13 mouse cellular contexts compared by ENCODE assay signal in genomic region chr9:108792730-108793129, GRCm38 (mm10). TPM values are rescaled to one million over a fixed set of nuclear protein-coding genes. Genes with fewer than 3 reads are reported as not detected.
DNase-seq lines count a peak whose midpoint lies in the region; ATAC-seq lines count a peak whose summit lies in the region.
"Had no signal": no experiment of that assay in that cellular context is flagged by ENCODE, and none has a peak within 500 bp of the region (broad histone marks: within the 10 kb centered on the region; RNA-seq: fewer than 3 reads in every experiment).

No protein-coding gene starts in this region.

- no peak overlapping the region for H3K4me2 ChIP-seq in hindbrain, embryonic 16.5 days (ENCODE audit: low read length)
- H3K4me2 ChIP-seq: heart, embryonic 15.5 days had no signal

- H3K27ac ChIP-seq in heart, embryonic 10.5 days = no peak overlapping the region
- H3K27ac ChIP-seq in hindbrain, embryonic 16.5 days (ENCODE audit: low read depth, low read length) = no peak overlapping the region
- H3K27ac ChIP-seq: heart, embryonic 15.5 days had no signal

- peaks cover 25% of the 10 kb centered on the region for H3K36me3 ChIP-seq in heart, embryonic 10.5 days
- peaks cover 14% of the 10 kb centered on the region for H3K36me3 ChIP-seq in hindbrain, embryonic 16.5 days (ENCODE audit: control insufficient read depth, insufficient read depth, low read length)

- no peaks in the 10 kb centered on the region for H3K9me3 ChIP-seq in heart, embryonic 10.5 days
- no peaks in the 10 kb centered on the region for H3K9me3 ChIP-seq in hindbrain, embryonic 16.5 days (ENCODE audit: control insufficient read depth, low read length)
- H3K9me3 ChIP-seq: heart, embryonic 15.5 days had no signal

- peaks cover 55% of the 10 kb centered on the region for H3K4me1 ChIP-seq in heart, embryonic 10.5 days
- peaks cover 75% of the 10 kb centered on the region for H3K4me1 ChIP-seq in hindbrain, embryonic 16.5 days (ENCODE audit: control insufficient read depth, insufficient read depth, low read depth, low read length)

- ATAC-seq in inflammation-experienced regulatory T-cells, adult 6 months = peak; percentile 58
- no peak for ATAC-seq in hindbrain, embryonic 16.5 days
- ATAC-seq: intestine, postnatal 0 days had no signal

- WGBS in heart, embryonic 10.5 days = 55% methylated on average over 3 of the region's 3 CpGs
- 41% methylated on average over 3 of the region's 3 CpGs for WGBS in hindbrain, embryonic 16.5 days

- DNase-seq in heart, adult 11 months = peak; percentile 80
- DNase-seq in heart, embryonic 10.5 days (ENCODE audit: low spot score) = no peak
- DNase-seq in CD4-positive helper T cell, adult 2 months (ENCODE audit: low read depth, low spot score) = peak; percentile 69
- peak; percentile 38 to 49 for DNase-seq in natural killer cell, adult 2 months (ENCODE audit: low spot score in 2 of 2)
- no peak for DNase-seq in MN1 (ENCODE audit: low spot score)
- no peak for DNase-seq in cerebellum, postnatal 14 days
- DNase-seq: layer of hippocampus, adult 9-11 months; lung, adult 18-20 months; midbrain, embryonic 14.5 days had no signal

- H3K4me3 ChIP-seq in heart, embryonic 10.5 days = no peak overlapping the region
- H3K4me3 ChIP-seq in hindbrain, embryonic 16.5 days (ENCODE audit: low read length) = no peak overlapping the region
- H3K4me3 ChIP-seq: heart, embryonic 15.5 days had no signal

- no peaks in the 10 kb centered on the region for H3K27me3 ChIP-seq in heart, embryonic 10.5 days (ENCODE audit: insufficient read depth, poor library complexity, severe bottlenecking)
- no peaks in the 10 kb centered on the region for H3K27me3 ChIP-seq in hindbrain, embryonic 16.5 days (replicated peaks; ENCODE audit: control insufficient read depth, insufficient read depth, low read length)
- H3K27me3 ChIP-seq: heart, embryonic 15.5 days had no signal

- no peak overlapping the region for H3K9ac ChIP-seq in hindbrain, embryonic 16.5 days (ENCODE audit: low read depth, low read length)
- H3K9ac ChIP-seq: heart, embryonic 15.5 days had no signal

RNA-seq across cellular contexts. Expression of gene Ip6k2, which starts 9.1 kb away (rescaled TPM):
- 48.1 and 63.9 TPM in 2 replicates for polyA plus RNA-seq in heart, embryonic 10.5 days (2016; fragmentation: Nextera tagmentation; extraction: Ambion mirVana)
- 10 to 100 TPM; 10.9 to 24.0 (median 19.8) TPM for polyA plus RNA-seq in inflammation-experienced regulatory T-cells, adult 6 months (2017; shearing (Covaris generic))
- 178 and 185 TPM in 2 replicates for polyA plus RNA-seq in hindbrain, embryonic 16.5 days (2015; fragmentation: Nextera tagmentation; extraction: Ambion mirVana)

RNA-seq across cellular contexts. Expression of gene Nckipsd, which starts 15.4 kb away (rescaled TPM):
- 9.2 and 10.8 TPM in 2 replicates for polyA plus RNA-seq in heart, embryonic 10.5 days (2016; fragmentation: Nextera tagmentation; extraction: Ambion mirVana)
- polyA plus RNA-seq in inflammation-experienced regulatory T-cells, adult 6 months (2017; shearing (Covaris generic)) = 1 to 10 TPM; 6.0 to 7.1 (median 6.8) TPM
- polyA plus RNA-seq in hindbrain, embryonic 16.5 days (2015; fragmentation: Nextera tagmentation; extraction: Ambion mirVana) = 32.2 and 35.1 TPM in 2 replicates

RNA-seq across cellular contexts. Expression of gene Celsr3, which starts 33.4 kb away (rescaled TPM):
- polyA plus RNA-seq in heart, embryonic 10.5 days (2016; fragmentation: Nextera tagmentation; extraction: Ambion mirVana) = 0.13 and 0.26 TPM in 2 replicates
- polyA plus RNA-seq in inflammation-experienced regulatory T-cells, adult 6 months (2017; shearing (Covaris generic)) = not detected
- 11.6 and 12.8 TPM in 2 replicates for polyA plus RNA-seq in hindbrain, embryonic 16.5 days (2015; fragmentation: Nextera tagmentation; extraction: Ambion mirVana)

Comparison
In these comparisons a context has a peak if more than half of its experiments do, and no peak if none do; other contexts are left out.
1. DNase-seq: peak in heart, adult 11 months (single experiment), CD4-positive helper T cell, adult 2 months (single experiment) and natural killer cell, adult 2 months (2 of 2); none in heart, embryonic 10.5 days (single experiment), MN1 (single experiment) and cerebellum, postnatal 14 days (0 of 2).
2. RNA of gene Celsr3, which starts 33.4 kb away (polyA plus RNA-seq): 11.6 to 12.8 TPM in hindbrain, embryonic 16.5 days; 0.13 to 0.26 TPM in heart, embryonic 10.5 days and not detected in inflammation-experienced regulatory T-cells, adult 6 months; every median in the first group is over 10 times any median in the second.